Mouse (Mus musculus): ENCODE results near the gene Slc6a18. TPM values are rescaled to one million over a fixed set of nuclear protein-coding genes. Genes with fewer than 3 reads are reported as not detected.

Slc6a18 gene
- polyA plus RNA-seq, 1 experiment, result 2.4 TPM

- DNase-seq (ENCODE audit: low read depth), result peak; percentile 23
Measured at GRCm38 (mm10) chr13:73685502-73685901, 7.7 kb upstream of the Slc6a18 start.

- no peak for DNase-seq (ENCODE audit: low read depth)
Measured at GRCm38 (mm10) chr13:73684412-73684811, 6.6 kb upstream of the Slc6a18 start.

GRCm38 (mm10) chr13:73683682-73684081, 5.9 kb upstream of the Slc6a18 start:
- peak; percentile 51 for DNase-seq (ENCODE audit: low read depth)

GRCm38 (mm10) chr13:73682226-73682625, 4.4 kb upstream of the Slc6a18 start:
- DNase-seq (ENCODE audit: low read depth), result no peak

- no peak for DNase-seq (ENCODE audit: low read depth)
Measured at GRCm38 (mm10) chr13:73680394-73680793, 2.6 kb upstream of the Slc6a18 start.

- no peak for DNase-seq (ENCODE audit: low read depth)
Measured at GRCm38 (mm10) chr13:73679311-73679710, 1.5 kb upstream of the Slc6a18 start.

GRCm38 (mm10) chr13:73675161-73675560, 2.7 kb downstream of the Slc6a18 start:
- DNase-seq (ENCODE audit: low read depth), result no peak

- no peak for DNase-seq (ENCODE audit: low read depth)
Measured at GRCm38 (mm10) chr13:73660163-73660695, 17.6 kb downstream of the Slc6a18 start.

- DNase-seq (ENCODE audit: low read depth), result no peak
Measured at GRCm38 (mm10) chr13:73658953-73659352, 18.9 kb downstream of the Slc6a18 start.

GRCm38 (mm10) chr13:73654976-73655375, 22.8 kb downstream of the Slc6a18 start:
- no peak for DNase-seq (ENCODE audit: low read depth)

GRCm38 (mm10) chr13:73653266-73653665, 24.6 kb downstream of the Slc6a18 start:
- no peak for DNase-seq (ENCODE audit: low read depth)

- DNase-seq (ENCODE audit: low read depth), result no peak
Measured at GRCm38 (mm10) chr13:73646397-73647087, 31.3 kb downstream of the Slc6a18 start.

GRCm38 (mm10) chr13:73641296-73641695, 36.5 kb downstream of the Slc6a18 start:
- no peak for DNase-seq (ENCODE audit: low read depth)

GRCm38 (mm10) chr13:73637826-73638225, 40.0 kb downstream of the Slc6a18 start:
- no peak for DNase-seq (ENCODE audit: low read depth)

GRCm38 (mm10) chr13:73631837-73632236, 46.0 kb downstream of the Slc6a18 start:
- no peak for DNase-seq (ENCODE audit: low read depth)

GRCm38 (mm10) chr13:73628586-73629113, 49.2 kb downstream of the Slc6a18 start:
- DNase-seq (ENCODE audit: low read depth), result no peak

GRCm38 (mm10) chr13:73626745-73627549, 50.9 kb downstream of the Slc6a18 start, which contains the start of gene Tert:
Tert (plus strand) TSS chr13:73626911.
- no peak for DNase-seq (ENCODE audit: low read depth)

GRCm38 (mm10) chr13:73626410-73626744, 51.4 kb downstream of the Slc6a18 start:
- DNase-seq (ENCODE audit: low read depth), result no peak

GRCm38 (mm10) chr13:73620637-73621036, 57.2 kb downstream of the Slc6a18 start:
- DNase-seq (ENCODE audit: low read depth), result no peak

- no peak for DNase-seq (ENCODE audit: low read depth)
Measured at GRCm38 (mm10) chr13:73618406-73618805, 59.4 kb downstream of the Slc6a18 start.
